Mouse (Mus musculus) spleen, adult 2 months (tissue): ENCODE results near the gene Ppp4r2.

Source experiments
- CTCF ChIP-seq: fragments of 200-500 bp; IDR thresholded peaks from 2 replicates; pipeline ENCODE4 v1.5.1; 2011; ENCODE audit warnings: mild to moderate bottlenecking, inconsistent platforms; ENCODE audit not compliant: insufficient read depth, insufficient read length, insufficient replicate concordance; ENCODE audit errors: extremely low read depth
- POLR2A ChIP-seq: fragments of 200-500 bp; IDR thresholded peaks from 2 replicates; pipeline ENCODE4 v1.6.1; 2011; ENCODE audit warnings: low read depth, low read length, inconsistent platforms

- TF ChIP-seq POLR2A (no peak), CTCF (no peak)
These were observed 4.9 kb upstream of the Ppp4r2 start for GRCm38 (mm10) chr6:100828565-100828964.
